Mouse (Mus musculus): Measurements from ENCODE around the gene Trappc12.
A peak's percentile ranks its signal among the peaks of the same experiment; 100 is the strongest.

The Trappc12 gene

DNA sequence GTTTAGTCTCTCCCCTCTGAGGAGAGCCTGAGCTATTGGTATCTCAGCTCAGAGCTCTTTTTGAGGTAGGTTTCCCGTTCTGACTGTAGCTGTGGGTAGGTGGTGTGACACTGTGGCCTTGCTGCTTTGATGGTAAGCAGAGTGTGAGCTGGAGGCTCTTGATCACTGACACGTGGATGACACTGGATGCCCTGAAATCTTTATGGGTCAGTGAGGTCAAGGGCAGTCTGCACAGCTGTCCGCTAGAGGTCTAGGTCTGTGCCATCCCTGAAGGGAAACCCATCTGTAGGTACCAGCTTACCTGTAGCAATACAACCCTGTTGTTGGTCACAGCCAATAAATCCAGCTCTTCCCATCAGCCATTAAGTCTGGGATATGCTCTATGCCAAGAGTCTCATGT, 64.5 kb downstream of the Trappc12 start:
- DNase-seq = no peak

DNA sequence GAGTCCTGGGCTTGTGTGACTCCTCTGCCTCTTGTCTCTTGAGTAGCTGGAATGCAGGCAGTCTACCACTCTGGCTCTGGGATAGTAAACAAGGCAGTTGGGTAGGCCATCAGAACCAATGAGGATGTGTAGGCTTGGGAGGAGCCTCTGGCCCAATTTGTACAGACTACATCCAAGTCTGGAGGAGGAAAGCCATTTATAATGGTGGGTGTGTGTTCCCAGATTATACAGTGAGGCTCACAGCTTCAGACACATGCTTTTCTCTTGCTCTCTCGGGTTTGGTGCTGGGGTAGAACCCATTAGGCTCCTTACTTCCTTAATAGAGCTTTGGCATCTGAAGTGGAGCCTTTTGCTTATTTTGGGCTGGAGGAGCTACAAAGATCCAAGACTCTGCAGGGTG, 65.6 kb downstream of the Trappc12 start:
- DNase-seq = no peak

DNA sequence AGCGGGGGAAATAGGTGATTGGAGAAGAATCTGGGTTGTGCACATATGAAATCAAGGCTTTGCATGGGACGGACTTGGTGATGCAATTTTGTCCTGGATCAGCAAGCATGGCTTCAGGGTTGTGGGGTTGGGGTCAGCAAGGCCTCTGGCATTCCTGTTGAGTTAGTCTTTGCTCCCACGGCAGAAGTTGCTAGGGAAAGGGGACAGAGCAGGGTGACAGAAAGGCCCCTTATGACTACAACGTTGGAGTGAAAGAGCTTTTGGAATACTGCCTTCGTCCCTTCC, 74.4 kb downstream of the Trappc12 start:
- no peak for DNase-seq

DNA sequence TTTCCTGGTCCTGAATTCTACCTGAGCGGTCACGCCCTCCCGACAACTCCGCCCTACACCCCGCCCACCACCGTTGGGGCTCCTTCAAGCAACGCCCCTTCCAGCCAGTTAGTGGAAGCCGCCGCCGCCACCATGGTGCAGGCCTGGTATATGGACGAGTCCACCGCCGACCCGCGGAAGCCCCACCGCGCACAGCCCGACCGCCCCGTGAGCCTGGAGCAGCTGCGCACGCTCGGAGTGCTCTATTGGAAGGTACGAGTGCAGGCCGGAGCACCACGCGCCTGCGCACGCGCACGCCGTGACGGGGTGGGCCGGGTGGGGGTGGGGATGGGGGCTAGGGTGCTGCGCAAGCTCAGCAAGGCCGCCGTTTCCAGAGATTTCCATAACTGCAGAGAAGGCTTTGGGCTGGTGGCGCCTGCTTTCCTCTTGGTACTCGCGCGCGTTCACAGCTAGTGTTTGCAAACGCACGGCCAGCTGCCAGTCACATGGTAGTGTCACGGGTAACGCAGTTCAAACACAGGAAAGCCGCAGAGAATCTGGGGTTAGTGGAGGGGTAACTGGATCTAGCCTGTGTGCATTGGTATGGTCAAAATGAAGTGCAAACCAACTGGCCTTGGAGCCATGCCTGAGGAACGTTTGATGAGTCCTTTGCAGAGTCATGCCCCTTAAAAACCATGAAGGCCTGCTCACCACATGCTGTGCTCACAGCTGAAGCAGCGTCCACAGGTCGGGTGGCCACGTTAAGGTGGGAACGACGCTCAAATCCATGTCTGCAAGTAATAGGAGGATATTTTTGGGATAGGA, 74.9 kb downstream of the Trappc12 start, which contains the start of gene Adi1:
Adi1 (plus strand) TSS at position 111 of the 804 bp plus-strand sequence.
- peak; percentile 89 for DNase-seq

DNA sequence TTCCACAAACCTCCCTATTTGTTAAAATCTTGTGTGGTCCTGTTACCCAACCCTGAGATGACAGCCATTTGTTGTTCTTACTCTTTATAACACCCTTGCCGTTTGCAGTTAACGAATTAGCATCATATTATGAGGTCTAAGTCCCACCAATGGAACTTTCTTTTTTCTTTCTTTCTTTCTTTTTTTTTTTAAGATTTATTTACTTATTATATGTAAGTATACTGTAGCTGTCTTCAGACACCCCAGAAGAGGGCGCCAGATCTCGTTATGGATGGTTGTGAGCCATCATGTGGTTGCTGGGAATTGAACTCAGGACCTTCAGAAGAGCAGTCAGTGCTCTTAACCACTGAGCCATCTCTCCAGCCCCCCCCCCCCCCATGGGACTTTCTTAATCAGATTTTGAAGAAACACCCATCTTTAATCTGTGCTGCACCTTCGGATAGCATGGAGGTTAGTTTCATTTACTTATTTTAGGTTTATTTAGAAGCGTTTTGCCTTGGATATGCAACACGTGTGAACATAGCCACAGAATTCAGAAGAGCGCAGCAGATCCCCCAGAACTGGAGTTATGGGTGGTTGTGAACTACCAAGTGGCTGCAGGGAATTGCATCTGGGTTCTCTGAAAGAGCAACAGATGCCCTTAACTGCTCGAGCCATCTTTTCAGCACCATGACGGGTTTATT, 76.1 kb downstream of the Trappc12 start:
- DNase-seq = no peak

DNA sequence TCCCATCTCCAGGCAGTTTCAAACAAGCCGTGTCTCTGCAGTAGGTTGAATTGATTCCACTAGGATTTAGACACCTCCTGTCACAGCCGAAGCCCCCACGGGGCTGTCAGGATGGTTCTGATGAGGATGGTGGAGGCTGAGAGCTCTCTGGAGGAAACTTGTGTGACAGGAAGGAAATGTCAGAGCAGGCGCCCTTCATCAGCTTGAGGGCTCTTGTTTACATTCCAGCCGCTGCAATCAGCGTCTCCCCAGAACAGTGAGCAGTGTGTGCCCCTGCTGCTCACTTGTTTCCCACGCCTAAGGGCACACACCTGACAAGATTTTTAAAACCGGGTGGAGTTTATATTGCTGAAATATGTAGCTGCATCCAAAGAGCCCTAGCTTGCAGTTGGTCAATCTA, 83.0 kb downstream of the Trappc12 start:
- no peak for DNase-seq

DNA sequence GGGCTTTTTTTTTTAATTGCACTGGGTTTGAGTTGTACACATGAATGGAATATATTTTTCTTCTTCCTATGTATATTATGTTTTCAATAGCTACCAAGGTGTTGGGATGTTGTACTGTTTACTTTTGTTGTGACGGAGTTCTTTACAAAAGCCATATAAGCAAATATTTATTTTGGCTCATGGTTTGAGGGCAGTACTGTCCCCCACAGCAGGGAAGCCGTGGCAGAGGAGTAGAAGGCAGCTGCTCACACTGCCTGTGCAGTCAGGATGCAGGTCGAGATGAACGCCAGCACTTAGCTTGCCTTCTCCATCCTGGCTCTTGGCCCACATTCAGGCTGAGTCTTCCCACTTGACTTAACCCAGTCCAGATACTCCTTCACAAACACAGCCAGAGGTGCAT, 83.5 kb downstream of the Trappc12 start:
- DNase-seq = no peak

DNA sequence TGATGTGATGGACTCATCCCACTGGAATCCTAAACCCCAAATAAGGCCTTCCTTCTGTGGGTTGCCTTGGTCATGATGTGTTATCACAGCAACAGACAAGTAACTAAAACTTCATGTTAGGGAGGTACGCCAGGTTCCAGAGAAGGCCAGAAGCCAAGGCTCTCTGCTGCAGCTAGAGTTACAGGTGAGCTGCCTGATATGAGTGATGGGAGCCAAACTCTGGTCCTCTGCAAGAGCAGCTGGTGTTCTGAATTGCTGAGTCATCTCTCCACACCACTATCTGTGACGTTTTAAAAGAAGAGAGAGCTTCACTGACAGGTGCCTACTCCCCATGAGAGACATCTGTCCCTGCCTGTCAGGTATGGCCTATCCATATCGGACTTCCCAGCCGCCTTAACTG, 87.6 kb downstream of the Trappc12 start:
- no peak for DNase-seq

DNA sequence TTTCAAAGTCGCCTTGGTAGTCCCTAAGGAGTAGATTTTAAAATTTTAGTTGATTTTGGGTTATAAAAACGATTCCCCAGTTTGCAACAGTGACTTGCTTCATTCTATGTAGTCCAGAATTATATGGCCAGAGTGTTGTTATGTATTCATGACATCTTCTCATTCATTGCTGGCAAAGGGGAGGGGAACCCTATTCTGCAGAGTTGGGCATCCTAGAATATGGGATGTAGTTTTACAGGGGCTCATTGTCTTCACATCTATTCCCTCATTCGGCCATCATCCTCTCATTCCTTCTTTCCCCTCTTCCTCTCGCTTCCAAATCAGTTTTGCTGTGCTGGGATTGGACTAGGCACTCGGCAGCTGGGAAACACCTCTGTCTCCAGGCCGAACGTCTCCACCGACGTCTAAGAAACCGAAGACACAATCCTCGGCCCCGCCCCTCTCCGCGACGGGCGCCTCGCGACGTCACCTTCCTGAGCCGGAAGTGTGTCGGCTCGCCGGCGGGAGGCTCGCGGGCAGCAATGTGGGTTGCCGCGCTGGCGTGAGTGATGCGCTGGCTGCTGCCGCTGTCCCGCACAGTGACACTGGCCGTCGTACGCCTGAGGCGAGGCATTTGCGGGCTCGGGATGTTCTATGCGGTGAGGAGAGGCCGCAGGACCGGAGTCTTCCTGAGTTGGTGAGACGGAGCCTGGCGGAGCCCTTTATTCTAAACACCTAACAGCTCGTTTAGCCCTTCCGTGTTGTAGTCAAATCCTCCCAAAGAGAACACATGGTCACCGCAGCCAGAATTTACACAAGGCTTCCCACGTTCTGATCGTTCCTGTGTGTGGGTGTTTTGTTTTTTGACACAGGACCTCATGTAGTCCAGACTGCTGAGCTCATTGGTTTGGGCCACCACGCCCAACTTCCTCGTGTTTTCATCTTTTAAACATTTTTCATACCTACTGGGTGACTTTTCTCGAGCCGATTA, 100.8 kb downstream of the Trappc12 start, which contains the start of gene Rnaseh1:
Rnaseh1 (plus strand) TSS at position 462 of the 970 bp plus-strand sequence.
- DNase-seq = peak; percentile 89
